In genomic region chrX:8009356-8009755, GRCm38 (mm10) we compare ENCODE assay signal across 30 mouse cellular contexts. TPM values are rescaled to one million over a fixed set of nuclear protein-coding genes. Genes with fewer than 3 reads are reported as not detected.
"Had no signal": no experiment of that assay in that cellular context is flagged by ENCODE, and none has a peak within 500 bp of the region (broad histone marks: within the 10 kb centered on the region; RNA-seq: fewer than 3 reads in every experiment).

No protein-coding gene starts in this region.

RNA-seq across cellular contexts. Expression of gene Glod5, which starts 8.9 kb away (rescaled TPM):
- total RNA-seq: gastrocnemius, adult 2 months; gastrocnemius, postnatal 10 days; gastrocnemius, postnatal 25 days; gastrocnemius, postnatal 4 days; granulocyte monocyte progenitor cell, adult 5-6 weeks; heart, adult 18-20 months; heart, adult 8-10 months; heart, postnatal 10 days; heart, postnatal 25 days; heart, postnatal 4 days; layer of hippocampus, adult 8-10 months; layer of hippocampus, postnatal 14 days; left cerebral cortex, postnatal 25 days; left cerebral cortex, postnatal 4 days had no signal
- polyA plus RNA-seq: heart, embryonic 10.5 days; heart, embryonic 12.5 days; heart, embryonic 14.5 days; hindbrain, embryonic 10.5 days; hindbrain, embryonic 12.5 days; inflammation-experienced regulatory T-cells, adult 6 months; kidney, embryonic 15.5 days; limb, embryonic 11.5 days; limb, embryonic 13.5 days; limb, embryonic 15.5 days had no signal

RNA-seq across cellular contexts. Expression of gene Gata1, which starts 31.5 kb away (rescaled TPM):
- total RNA-seq: gastrocnemius, adult 2 months; gastrocnemius, postnatal 25 days; heart, adult 18-20 months; heart, postnatal 10 days; layer of hippocampus, adult 18-20 months; layer of hippocampus, adult 8-10 months; layer of hippocampus, postnatal 14 days; layer of hippocampus, postnatal 36 days; left cerebral cortex, adult 18-20 months; left cerebral cortex, adult 8-10 months; left cerebral cortex, postnatal 10 days; left cerebral cortex, postnatal 25 days; left cerebral cortex, postnatal 4 days had no signal
- polyA plus RNA-seq: hindbrain, embryonic 14.5 days had no signal
